Mouse (Mus musculus) CH12.LX (cell line): ENCODE data around the gene Oxtr. TPM values are rescaled to one million over a fixed set of nuclear protein-coding genes. Genes with fewer than 3 reads are reported as not detected.

Source experiments
- DNase-seq: peaks from one replicate; pipeline ENCODE4 v3.0.0-alpha.2; 2013; ENCODE audit errors: extremely low read depth
- H3K27ac ChIP-seq: 2 replicates; pipeline ENCODE4 v1.5.1; 2012; ENCODE audit warnings: low read depth, mild to moderate bottlenecking, control low read depth, moderate library complexity; ENCODE audit not compliant: insufficient read depth
- H3K27me3 ChIP-seq: replicated peaks from 2 replicates; pipeline ENCODE3; 2012; ENCODE audit warnings: inconsistent platforms
- H3K36me3 ChIP-seq, 2 experiments: replicated peaks in 1 of 2; 2 replicates each; pipeline versions ENCODE3 to v1.6.1; 2012; ENCODE audit warnings: inconsistent platforms in 1 of 2, low read length in 1 of 2, mild to moderate bottlenecking in 1 of 2, mixed read lengths in 1 of 2, moderate library complexity in 1 of 2; ENCODE audit not compliant: control insufficient read depth in 1 of 2, insufficient read depth in 1 of 2
- H3K4me1 ChIP-seq, 2 experiments: 2 replicates each; pipeline ENCODE4 v1.6.1; 2012; ENCODE audit warnings: inconsistent platforms in 1 of 2, moderate library complexity in 1 of 2; ENCODE audit not compliant: insufficient read depth in 2 of 2, control insufficient read depth in 1 of 2
- H3K4me2 ChIP-seq: 2 replicates; pipeline ENCODE4 v1.6.1; 2012; ENCODE audit warnings: low read depth, mild to moderate bottlenecking, control low read depth; ENCODE audit not compliant: poor library complexity, insufficient read depth, severe bottlenecking
- H3K4me3 ChIP-seq, 3 experiments: fragments of 150-350 bp in 1 of 3; sonication (generic) in 1 of 3; replicated peaks in 1 of 3; 2 replicates each; pipeline versions ENCODE3 to v1.5.1; 2011 to 2012; ENCODE audit warnings: low read depth in 2 of 3, low read length in 2 of 3, mild to moderate bottlenecking in 2 of 3, moderate library complexity in 2 of 3, control low read depth in 1 of 3, improper control_type of control experiment in 1 of 3, inconsistent platforms in 1 of 3, mixed read lengths in 1 of 3; ENCODE audit not compliant: poor library complexity in 1 of 3
- H3K79me2 ChIP-seq: replicated peaks from 2 replicates; pipeline ENCODE4 v1.6.1; 2012; ENCODE audit warnings: mild to moderate bottlenecking, moderate library complexity; ENCODE audit not compliant: control insufficient read depth, poor library complexity, insufficient read depth, severe bottlenecking; ENCODE audit errors: extremely low read depth
- H3K9ac ChIP-seq: 2 replicates; pipeline ENCODE4 v1.6.1; 2012; ENCODE audit warnings: low read depth, mild to moderate bottlenecking, control low read depth, moderate library complexity; ENCODE audit not compliant: insufficient read depth
- H3K9me3 ChIP-seq: replicated peaks from 2 replicates; pipeline ENCODE3; 2012; ENCODE audit warnings: low read length, inconsistent platforms, mixed read lengths
- CHD1 ChIP-seq: IDR thresholded peaks from 2 replicates; pipeline ENCODE4 v1.6.1; 2012; ENCODE audit warnings: low read depth, low read length, improper control_type of control experiment, inconsistent platforms
- E2F4 ChIP-seq: IDR thresholded peaks from 2 replicates; pipeline ENCODE4 v1.6.1; 2011; ENCODE audit warnings: low read depth, low read length, improper control_type of control experiment; ENCODE audit not compliant: insufficient replicate concordance
- ETS1 ChIP-seq: conservative IDR thresholded peaks from 2 replicates; pipeline ENCODE4 v1.6.1; 2012; ENCODE audit warnings: low read depth, mild to moderate bottlenecking, inconsistent platforms, low read length, improper control_type of control experiment, moderate library complexity
- GABPA ChIP-seq: IDR thresholded peaks from 2 replicates; pipeline ENCODE4 v1.6.1; 2012; ENCODE audit warnings: low read depth, low read length, improper control_type of control experiment, inconsistent platforms; ENCODE audit not compliant: insufficient replicate concordance
- HCFC1 ChIP-seq: IDR thresholded peaks from 2 replicates; pipeline ENCODE4 v1.6.1; 2012; ENCODE audit warnings: low read depth, mild to moderate bottlenecking, inconsistent platforms, low read length, improper control_type of control experiment
- IRF4 ChIP-seq: IDR thresholded peaks from 2 replicates; pipeline ENCODE4 v1.6.1; 2014; ENCODE audit warnings: low read depth, mild to moderate bottlenecking, inconsistent platforms, low read length, improper control_type of control experiment
- MAFK ChIP-seq: IDR thresholded peaks from 2 replicates; pipeline ENCODE4 v1.6.1; 2011; ENCODE audit warnings: low read length, improper control_type of control experiment; ENCODE audit not compliant: insufficient replicate concordance
- MEF2A ChIP-seq: IDR thresholded peaks from 2 replicates; pipeline ENCODE4 v1.6.1; 2014; ENCODE audit warnings: low read depth, mild to moderate bottlenecking, inconsistent platforms, low read length, improper control_type of control experiment, borderline replicate concordance
- MXI1 ChIP-seq: IDR thresholded peaks from 2 replicates; pipeline ENCODE4 v1.6.1; 2011; ENCODE audit warnings: mild to moderate bottlenecking, low read depth, low read length, improper control_type of control experiment
- NELFE ChIP-seq: IDR thresholded peaks from 2 replicates; pipeline ENCODE4 v1.6.1; 2011; ENCODE audit warnings: low read depth, low read length, improper control_type of control experiment
- NRF1 ChIP-seq: IDR thresholded peaks from 2 replicates; pipeline ENCODE4 v1.6.1; 2014; ENCODE audit warnings: low read depth, mild to moderate bottlenecking, inconsistent platforms, low read length, improper control_type of control experiment, moderate library complexity
- PAX5 ChIP-seq: IDR thresholded peaks from 2 replicates; pipeline ENCODE4 v1.6.1; 2012; ENCODE audit warnings: low read length, inconsistent platforms, mixed read lengths
- SIN3A ChIP-seq: IDR thresholded peaks from 2 replicates; pipeline ENCODE4 v1.6.1; 2012; ENCODE audit warnings: low read length, improper control_type of control experiment, inconsistent platforms
- UBTF ChIP-seq: IDR thresholded peaks from 2 replicates; pipeline ENCODE4 v1.6.1; 2012; ENCODE audit warnings: low read depth, mild to moderate bottlenecking, inconsistent platforms, low read length, improper control_type of control experiment, moderate library complexity
- USF1 ChIP-seq: IDR thresholded peaks from 2 replicates; pipeline ENCODE4 v1.6.1; 2014; ENCODE audit warnings: low read depth, mild to moderate bottlenecking, inconsistent platforms, low read length, improper control_type of control experiment
- ZC3H11A ChIP-seq: IDR thresholded peaks from 2 replicates; pipeline ENCODE4 v1.6.1; 2012; ENCODE audit warnings: low read depth, mild to moderate bottlenecking, inconsistent platforms, low read length, improper control_type of control experiment
- dilution Hi-C: fragments of 300-500 bp; cut with MboI; formaldehyde crosslinking; loops from 2 replicates; pipeline ENCODE4 v1.14.3; 2020; ENCODE audit warnings: low sequenced_read_pairs; ENCODE audit not compliant: extremely low pct_unique_long_range_greater_than_20kb, extremely low pct_ligation_motif_present
- in situ Hi-C: fragments of 300-500 bp; cut with MboI; formaldehyde crosslinking; loops from 3 replicates; pipeline ENCODE4 v1.14.3; 2019; ENCODE audit warnings: low sequenced_read_pairs, low pct_ligation_motif_present, low pct_unique_long_range_greater_than_20kb, mixed read lengths
- polyA plus RNA-seq: library from polyadenylated mRNA; unstranded; fragments of >175 nt; gene quantifications from 2 replicates; pipeline ENCODE4 v1.2.1, GENCODE M21; 2012; ENCODE audit warnings: low read depth; ENCODE audit not compliant: insufficient read length
- total RNA-seq, 2 experiments: library from RNA; depleted of rRNA; stranded (reverse); fragments of 300-350 nt in 1 of 2; fragments of >200 nt in 1 of 2; gene quantifications; 2 replicates each; pipeline ENCODE4 v1.2.3; 2012 to 2014

Oxtr gene
- total and polyA plus RNA-seq, 3 experiments: not detected

- Histone ChIP-seq H3K4me3 (no peak overlapping the region), H3K79me2 (no peaks in the 10 kb centered on the region), H3K4me1 (no peaks in the 10 kb centered on the region), H3K27ac (no peak overlapping the region), H3K9me3 (no peaks in the 10 kb centered on the region), H3K36me3 (no peaks in the 10 kb centered on the region), H3K9ac (no peak overlapping the region), H3K27me3 (peaks cover 7% of the 10 kb centered on the region), H3K4me2 (no peak overlapping the region)
- DNase-seq: no peak
- dilution Hi-C loops: no loop called here
- TF ChIP-seq PAX5 (no peak), CHD1 (no peak)
- in situ Hi-C loops: no loop called here
Observed at GRCm38 (mm10) chr6:112498716-112499115, 9.0 kb upstream of the Oxtr start.

DNA sequence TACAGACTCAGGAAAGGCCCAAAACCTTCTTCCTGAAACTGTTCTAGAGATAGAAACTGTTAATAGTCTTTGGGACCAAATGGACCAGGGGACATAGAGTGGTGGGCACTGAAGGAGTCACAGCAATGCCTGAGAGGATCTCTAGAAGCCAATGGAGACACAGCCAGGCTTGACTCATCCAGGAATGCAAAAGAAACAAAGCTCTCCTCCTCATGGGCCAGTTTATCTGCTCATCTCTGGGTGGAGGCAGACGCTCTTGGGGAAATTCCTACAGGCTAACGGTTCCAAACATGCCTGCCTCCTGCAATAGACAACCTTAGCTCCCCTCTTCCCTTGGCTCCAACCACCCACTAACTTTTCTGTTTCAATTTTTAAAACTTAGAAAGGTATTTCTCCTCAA lies 7.7 kb upstream of the Oxtr start:
- Histone ChIP-seq H3K9me3 (no peaks in the 10 kb centered on the region), H3K4me2 (no peak overlapping the region), H3K27ac (no peak overlapping the region), H3K4me1 (no peaks in the 10 kb centered on the region), H3K9ac (no peak overlapping the region), H3K27me3 (peaks cover 8% of the 10 kb centered on the region), H3K79me2 (no peaks in the 10 kb centered on the region), H3K4me3 (no peak overlapping the region), H3K36me3 (no peaks in the 10 kb centered on the region)
- TF ChIP-seq NRF1: no peak
- TF ChIP-seq E2F4: no peak
- TF ChIP-seq ETS1: no peak
- TF ChIP-seq NELFE: no peak
- TF ChIP-seq MAFK: no peak
- TF ChIP-seq MEF2A: no peak
- no peak for TF ChIP-seq UBTF
- no peak for TF ChIP-seq GABPA
- no peak for TF ChIP-seq HCFC1
- no peak for TF ChIP-seq ZC3H11A
- no peak for TF ChIP-seq SIN3A
- no peak for TF ChIP-seq USF1
- no peak for TF ChIP-seq MXI1
- TF ChIP-seq IRF4: no peak
- DNase-seq: no peak
- dilution Hi-C loops: no loop called here
- in situ Hi-C loops: no loop called here
